Mouse (Mus musculus) left cerebral cortex, adult 9 months (tissue): ENCODE measurements around the gene Sval3.

ENCODE experiments used
- DNase-seq, 2 experiments: peaks; one replicate each; pipeline ENCODE4 v3.0.0; 2022; ENCODE audit warnings: low spot score in 2 of 2

Sval3 gene

DNA sequence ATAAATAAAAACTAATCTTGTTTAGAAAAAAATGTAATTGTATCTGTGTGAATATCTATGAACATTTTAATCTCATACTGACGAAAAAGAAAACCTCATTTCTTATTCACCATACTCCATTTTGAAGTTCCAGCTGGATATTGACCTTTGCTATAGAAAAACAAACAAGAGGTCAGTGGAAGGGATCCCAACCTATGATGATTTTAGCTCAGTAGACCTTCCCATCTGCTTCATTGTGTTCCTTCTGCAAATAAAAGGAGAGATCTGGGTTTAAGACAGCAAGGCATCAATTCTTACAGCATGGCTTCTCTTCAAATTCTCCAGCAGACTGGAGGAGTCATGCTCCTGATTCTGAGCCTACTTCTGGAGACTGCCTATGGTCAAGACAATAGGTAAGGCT is at the start of gene Sval3:
Gene Sval3 (plus strand): TSS at position 301 of the 400 bp plus-strand sequence.
- no peak for DNase-seq

- no peak for DNase-seq
Measured at GRCm38 (mm10) chr6:41951330-41951729, 16.6 kb upstream of the Sval3 start, which contains the start of gene Sval1. TSS of gene Sval1 (plus strand) at chr6:41951630.
